Mouse (Mus musculus): ENCODE measurements around the gene Olfr641. TPM values are rescaled to one million over a fixed set of nuclear protein-coding genes. Genes with fewer than 3 reads are reported as not detected.

The Olfr641 gene
- polyA plus RNA-seq, 1 experiment from 2014 or later = not detected

- Histone ChIP-seq H3K36me3 (ENCODE audit: control insufficient read depth, insufficient read depth, low read length) (no peaks in the 10 kb centered on the region), H3K9ac (ENCODE audit: low read depth, low read length) (no peak within 1 kb of the TSS), H3K4me2 (ENCODE audit: low read length) (no peak within 1 kb of the TSS), H3K4me3 (ENCODE audit: low read depth, low read length) (no peak within 1 kb of the TSS), H3K27ac (ENCODE audit: low read length) (no peak within 1 kb of the TSS), H3K4me1 (ENCODE audit: control insufficient read depth, insufficient read depth, low read length) (no peaks in the 10 kb centered on the region), H3K9me3 (replicated peaks; ENCODE audit: control insufficient read depth, low read length, poor library complexity, severe bottlenecking) (no peaks in the 10 kb centered on the region), H3K27me3 (ENCODE audit: control insufficient read depth, insufficient read depth, low read depth, low read length) (no peaks in the 10 kb centered on the region)
- WGBS = 88% methylated on average over 1 of the region's 1 CpGs
- no peak for ATAC-seq
These were observed 17.3 kb downstream of the Olfr641 start, which contains the start of gene Olfr642 for GRCm38 (mm10) chr7:104052566-104052965. Olfr642 (minus strand) TSS chr7:104052666.

- WGBS = 88% methylated on average over 1 of the region's 1 CpGs
- H3K4me2 ChIP-seq (ENCODE audit: low read length) = no peak overlapping the region
- no peak for ATAC-seq
These were observed 24.0 kb downstream of the Olfr641 start for GRCm38 (mm10) chr7:104059215-104059614.

GRCm38 (mm10) chr7:104061345-104061744, 26.1 kb downstream of the Olfr641 start, which contains the start of gene 4930516K23Rik:
4930516K23Rik (minus strand) TSS chr7:104061445.
- Histone ChIP-seq H3K4me2 (ENCODE audit: low read length) (no peak within 1 kb of the TSS), H3K4me3 (ENCODE audit: low read depth, low read length) (no peak within 1 kb of the TSS), H3K36me3 (ENCODE audit: control insufficient read depth, insufficient read depth, low read length) (no peaks in the 10 kb centered on the region), H3K9ac (ENCODE audit: low read depth, low read length) (no peak within 1 kb of the TSS), H3K27ac (ENCODE audit: low read length) (no peak within 1 kb of the TSS), H3K9me3 (replicated peaks; ENCODE audit: control insufficient read depth, low read length, poor library complexity, severe bottlenecking) (no peaks in the 10 kb centered on the region), H3K4me1 (ENCODE audit: control insufficient read depth, insufficient read depth, low read length) (no peaks in the 10 kb centered on the region), H3K27me3 (ENCODE audit: control insufficient read depth, insufficient read depth, low read depth, low read length) (no peaks in the 10 kb centered on the region)
- ATAC-seq = no peak
- WGBS = 43% methylated on average over 2 of the region's 2 CpGs

More at GRCm38 (mm10) chr7:104059215-104059614, 24.0 kb downstream of the Olfr641 start:
- Histone ChIP-seq H3K4me1 (ENCODE audit: control insufficient read depth, insufficient read depth, low read length) (no peaks in the 10 kb centered on the region), H3K27me3 (ENCODE audit: control insufficient read depth, insufficient read depth, low read depth, low read length) (no peaks in the 10 kb centered on the region), H3K4me3 (ENCODE audit: low read depth, low read length) (no peak overlapping the region), H3K9me3 (replicated peaks; ENCODE audit: control insufficient read depth, low read length, poor library complexity, severe bottlenecking) (no peaks in the 10 kb centered on the region), H3K36me3 (ENCODE audit: control insufficient read depth, insufficient read depth, low read length) (no peaks in the 10 kb centered on the region), H3K9ac (ENCODE audit: low read depth, low read length) (no peak overlapping the region), H3K27ac (ENCODE audit: low read length) (no peak overlapping the region)

GRCm38 (mm10) chr7:104071769-104072168, 36.5 kb downstream of the Olfr641 start, which contains the start of gene Olfr644:
Olfr644 (minus strand) TSS chr7:104071869.
- Histone ChIP-seq H3K27me3 (ENCODE audit: control insufficient read depth, insufficient read depth, low read depth, low read length) (no peaks in the 10 kb centered on the region), H3K4me1 (ENCODE audit: control insufficient read depth, insufficient read depth, low read length) (no peaks in the 10 kb centered on the region), H3K4me3 (ENCODE audit: low read depth, low read length) (no peak within 1 kb of the TSS), H3K36me3 (ENCODE audit: control insufficient read depth, insufficient read depth, low read length) (no peaks in the 10 kb centered on the region), H3K9ac (ENCODE audit: low read depth, low read length) (no peak within 1 kb of the TSS), H3K9me3 (replicated peaks; ENCODE audit: control insufficient read depth, low read length, poor library complexity, severe bottlenecking) (no peaks in the 10 kb centered on the region), H3K4me2 (ENCODE audit: low read length) (no peak within 1 kb of the TSS), H3K27ac (ENCODE audit: low read length) (no peak within 1 kb of the TSS)
- ATAC-seq = no peak
- 75% methylated on average over 2 of the region's 2 CpGs for WGBS

GRCm38 (mm10) chr7:104085365-104085764, 50.1 kb downstream of the Olfr641 start, which contains the start of gene Olfr645:
Olfr645 (minus strand) TSS chr7:104085465.
- no peak for ATAC-seq
- WGBS = 70% methylated on average over 1 of the region's 1 CpGs
- H3K27me3 ChIP-seq (ENCODE audit: control insufficient read depth, insufficient read depth, low read depth, low read length) = no peaks in the 10 kb centered on the region

More at GRCm38 (mm10) chr7:104085365-104085764, 50.1 kb downstream of the Olfr641 start, which contains the start of gene Olfr645:
- Histone ChIP-seq H3K9ac (ENCODE audit: low read depth, low read length) (no peak within 1 kb of the TSS), H3K4me2 (ENCODE audit: low read length) (no peak within 1 kb of the TSS), H3K9me3 (replicated peaks; ENCODE audit: control insufficient read depth, low read length, poor library complexity, severe bottlenecking) (no peaks in the 10 kb centered on the region), H3K4me1 (ENCODE audit: control insufficient read depth, insufficient read depth, low read length) (no peaks in the 10 kb centered on the region), H3K4me3 (ENCODE audit: low read depth, low read length) (no peak within 1 kb of the TSS), H3K36me3 (ENCODE audit: control insufficient read depth, insufficient read depth, low read length) (no peaks in the 10 kb centered on the region), H3K27ac (ENCODE audit: low read length) (no peak within 1 kb of the TSS)

Other genes with a start within 250 kb of the Olfr641 start
- gene Olfr67, start 243.6 kb upstream of the Olfr641 start, polyA plus RNA-seq (2015; fragmentation: Nextera tagmentation; extraction: Ambion mirVana) = not detected in 2 replicates
- gene Hbb-bt, start 221.4 kb upstream of the Olfr641 start, polyA plus RNA-seq (2015; fragmentation: Nextera tagmentation; extraction: Ambion mirVana) = 1,229 and 1,369 TPM in 2 replicates
- gene Hbb-bs, start 207.3 kb upstream of the Olfr641 start, polyA plus RNA-seq (2015; fragmentation: Nextera tagmentation; extraction: Ambion mirVana) = 4,227 and 4,621 TPM in 2 replicates
- not detected in 2 replicates for gene Hbb-bh2, start 194.9 kb upstream of the Olfr641 start, polyA plus RNA-seq (2015; fragmentation: Nextera tagmentation; extraction: Ambion mirVana)
- gene Hbb-bh1, start 192.3 kb upstream of the Olfr641 start, polyA plus RNA-seq (2015; fragmentation: Nextera tagmentation; extraction: Ambion mirVana) = not detected in 2 replicates
- gene Hbb-y, start 182.2 kb upstream of the Olfr641 start, polyA plus RNA-seq (2015; fragmentation: Nextera tagmentation; extraction: Ambion mirVana) = 6.2 and 23.2 TPM in 2 replicates
- gene Olfr66, start 149.2 kb upstream of the Olfr641 start, polyA plus RNA-seq (2015; fragmentation: Nextera tagmentation; extraction: Ambion mirVana) = not detected in 2 replicates
- gene Olfr64, start 141.0 kb upstream of the Olfr641 start, polyA plus RNA-seq (2015; fragmentation: Nextera tagmentation; extraction: Ambion mirVana) = not detected in 2 replicates
- gene Olfr65, start 132.0 kb upstream of the Olfr641 start, polyA plus RNA-seq (2015; fragmentation: Nextera tagmentation; extraction: Ambion mirVana) = not detected in 2 replicates
- not detected in 2 replicates for gene Olfr631, start 106.6 kb upstream of the Olfr641 start, polyA plus RNA-seq (2015; fragmentation: Nextera tagmentation; extraction: Ambion mirVana)
- gene Olfr632, start 101.1 kb upstream of the Olfr641 start, polyA plus RNA-seq (2015; fragmentation: Nextera tagmentation; extraction: Ambion mirVana) = not detected in 2 replicates
- not detected in 2 replicates for gene Olfr633, start 91.0 kb upstream of the Olfr641 start, polyA plus RNA-seq (2015; fragmentation: Nextera tagmentation; extraction: Ambion mirVana)
- gene Olfr635, start 64.3 kb upstream of the Olfr641 start, polyA plus RNA-seq (2015; fragmentation: Nextera tagmentation; extraction: Ambion mirVana) = 0.03 TPM in 1 of 2 replicates, not detected in the other
- not detected in 2 replicates for gene Olfr638, start 36.7 kb upstream of the Olfr641 start, polyA plus RNA-seq (2015; fragmentation: Nextera tagmentation; extraction: Ambion mirVana)
- gene Olfr639, start 18.1 kb upstream of the Olfr641 start, polyA plus RNA-seq (2015; fragmentation: Nextera tagmentation; extraction: Ambion mirVana) = 0.04 TPM in 1 of 2 replicates, not detected in the other
- gene Olfr640, start 9.9 kb upstream of the Olfr641 start, polyA plus RNA-seq (2015; fragmentation: Nextera tagmentation; extraction: Ambion mirVana) = not detected in 2 replicates
- gene Olfr642, start 17.2 kb downstream of the Olfr641 start, polyA plus RNA-seq (2015; fragmentation: Nextera tagmentation; extraction: Ambion mirVana) = not detected in 2 replicates
- gene 4930516K23Rik, start 26.0 kb downstream of the Olfr641 start, polyA plus RNA-seq (2015; fragmentation: Nextera tagmentation; extraction: Ambion mirVana) = not detected in 2 replicates
- gene Olfr644, start 36.4 kb downstream of the Olfr641 start, polyA plus RNA-seq (2015; fragmentation: Nextera tagmentation; extraction: Ambion mirVana) = not detected in 2 replicates
- gene Olfr645, start 50.0 kb downstream of the Olfr641 start, polyA plus RNA-seq (2015; fragmentation: Nextera tagmentation; extraction: Ambion mirVana) = not detected in 2 replicates
- gene Olfr646, start 69.4 kb downstream of the Olfr641 start, polyA plus RNA-seq (2015; fragmentation: Nextera tagmentation; extraction: Ambion mirVana) = not detected in 2 replicates
- gene Ubqln5, start 94.4 kb downstream of the Olfr641 start, polyA plus RNA-seq (2015; fragmentation: Nextera tagmentation; extraction: Ambion mirVana) = not detected in 2 replicates
- not detected in 2 replicates for gene Olfr643, start 102.0 kb downstream of the Olfr641 start, polyA plus RNA-seq (2015; fragmentation: Nextera tagmentation; extraction: Ambion mirVana)
- not detected in 2 replicates for gene Ubqln3, start 107.8 kb downstream of the Olfr641 start, polyA plus RNA-seq (2015; fragmentation: Nextera tagmentation; extraction: Ambion mirVana)
- not detected in 2 replicates for gene Ubqlnl, start 115.1 kb downstream of the Olfr641 start, polyA plus RNA-seq (2015; fragmentation: Nextera tagmentation; extraction: Ambion mirVana)
- not detected in 2 replicates for gene Olfm5, start 129.4 kb downstream of the Olfr641 start, polyA plus RNA-seq (2015; fragmentation: Nextera tagmentation; extraction: Ambion mirVana)
- gene Olfr648, start 147.9 kb downstream of the Olfr641 start, polyA plus RNA-seq (2015; fragmentation: Nextera tagmentation; extraction: Ambion mirVana) = 0.66 and 0.67 TPM in 2 replicates
- not detected in 2 replicates for gene Olfr649, start 160.5 kb downstream of the Olfr641 start, polyA plus RNA-seq (2015; fragmentation: Nextera tagmentation; extraction: Ambion mirVana)
- 0.35 and 0.46 TPM in 2 replicates for gene Trim6, start 183.3 kb downstream of the Olfr641 start, polyA plus RNA-seq (2015; fragmentation: Nextera tagmentation; extraction: Ambion mirVana)
- 0.76 and 0.89 TPM in 2 replicates for gene Trim34a, start 209.0 kb downstream of the Olfr641 start, polyA plus RNA-seq (2015; fragmentation: Nextera tagmentation; extraction: Ambion mirVana)

Data from midbrain, embryonic 16.5 days (tissue).